Mouse (Mus musculus) heart, postnatal 10 days (tissue): ENCODE measurements around the gene Chst11. TPM values are rescaled to one million over a fixed set of nuclear protein-coding genes. Genes with fewer than 3 reads are reported as not detected.

Source experiments
- DNase-seq, 2 experiments: peaks; one replicate each; pipeline ENCODE4 v3.0.0; 2021
- intact Hi-C: fragments of 180-260 bp; cut with DNase I; formaldehyde crosslinking; loops from one replicate; pipeline ENCODE4 v1.15.1; 2025
- total RNA-seq, 2 experiments: library from RNA; stranded (reverse); gene quantifications; 2 replicates each; pipeline ENCODE4 v1.2.3; 2021

Gene Chst11
- total RNA-seq, 2 experiments from 2014 or later, result 3.7 to 5.8 TPM

- DNase-seq, result no peak
- intact Hi-C loops, result no loop called here
Observed at GRCm38 (mm10) chr10:83130611-83131010, 145.3 kb downstream of the Chst11 start.

GRCm38 (mm10) chr10:83131884-83132283, 146.6 kb downstream of the Chst11 start:
- intact Hi-C loops, result no loop called here
- no peak for DNase-seq

GRCm38 (mm10) chr10:83133866-83134570, 148.7 kb downstream of the Chst11 start:
- DNase-seq, result no peak
- intact Hi-C loops, result no loop called here

GRCm38 (mm10) chr10:83134896-83135295, 149.6 kb downstream of the Chst11 start:
- intact Hi-C loops, result no loop called here

GRCm38 (mm10) chr10:83135963-83136362, 150.7 kb downstream of the Chst11 start:
- DNase-seq, result no peak
- intact Hi-C loops, result no loop called here

More at GRCm38 (mm10) chr10:83134896-83135295, 149.6 kb downstream of the Chst11 start:
- DNase-seq, result no peak

- intact Hi-C loops, result no loop called here
Observed at GRCm38 (mm10) chr10:83137103-83137502, 151.8 kb downstream of the Chst11 start.

GRCm38 (mm10) chr10:83139276-83139675, 154.0 kb downstream of the Chst11 start:
- DNase-seq, result no peak
- intact Hi-C loops, result no loop called here

More at GRCm38 (mm10) chr10:83137103-83137502, 151.8 kb downstream of the Chst11 start:
- DNase-seq, result no peak

- intact Hi-C loops, result no loop called here
- peak in 1 of 2 experiments; percentile 9 for DNase-seq
Observed at GRCm38 (mm10) chr10:83140258-83140936, 155.1 kb downstream of the Chst11 start.

- intact Hi-C loops, result no loop called here
- no peak for DNase-seq
Observed at GRCm38 (mm10) chr10:83141434-83141833, 156.1 kb downstream of the Chst11 start.

- intact Hi-C loops, result no loop called here
- no peak for DNase-seq
Observed at GRCm38 (mm10) chr10:83143049-83143448, 157.8 kb downstream of the Chst11 start.

GRCm38 (mm10) chr10:83145836-83146235, 160.5 kb downstream of the Chst11 start:
- intact Hi-C loops, result no loop called here
- DNase-seq, result no peak

- DNase-seq, result no peak
- intact Hi-C loops, result no loop called here
Observed at GRCm38 (mm10) chr10:83149342-83150178, 164.3 kb downstream of the Chst11 start.

GRCm38 (mm10) chr10:83150587-83150986, 165.3 kb downstream of the Chst11 start:
- DNase-seq, result peak; percentile 52 to 64
- intact Hi-C loops, result no loop called here

- intact Hi-C loops, result no loop called here
- DNase-seq, result peak; percentile 40 to 41
Observed at GRCm38 (mm10) chr10:83151362-83151761, 166.1 kb downstream of the Chst11 start.

GRCm38 (mm10) chr10:83151896-83152685, 166.8 kb downstream of the Chst11 start:
- no peak for DNase-seq

GRCm38 (mm10) chr10:83152723-83153122, 167.4 kb downstream of the Chst11 start:
- no peak for DNase-seq
- intact Hi-C loops, result no loop called here

More at GRCm38 (mm10) chr10:83151896-83152685, 166.8 kb downstream of the Chst11 start:
- intact Hi-C loops, result no loop called here

GRCm38 (mm10) chr10:83153374-83153773, 168.1 kb downstream of the Chst11 start:
- DNase-seq, result no peak
- intact Hi-C loops, result no loop called here

GRCm38 (mm10) chr10:83153887-83154286, 168.6 kb downstream of the Chst11 start:
- no peak for DNase-seq
- intact Hi-C loops, result no loop called here

- intact Hi-C loops, result no loop called here
- DNase-seq, result no peak
Observed at GRCm38 (mm10) chr10:83157289-83157688, 172.0 kb downstream of the Chst11 start.

- intact Hi-C loops, result no loop called here
- no peak for DNase-seq
Observed at GRCm38 (mm10) chr10:83158322-83158721, 173.0 kb downstream of the Chst11 start.
